Mouse (Mus musculus): Measurements from ENCODE around the gene Ccdc27.

Ccdc27 gene

DNA sequence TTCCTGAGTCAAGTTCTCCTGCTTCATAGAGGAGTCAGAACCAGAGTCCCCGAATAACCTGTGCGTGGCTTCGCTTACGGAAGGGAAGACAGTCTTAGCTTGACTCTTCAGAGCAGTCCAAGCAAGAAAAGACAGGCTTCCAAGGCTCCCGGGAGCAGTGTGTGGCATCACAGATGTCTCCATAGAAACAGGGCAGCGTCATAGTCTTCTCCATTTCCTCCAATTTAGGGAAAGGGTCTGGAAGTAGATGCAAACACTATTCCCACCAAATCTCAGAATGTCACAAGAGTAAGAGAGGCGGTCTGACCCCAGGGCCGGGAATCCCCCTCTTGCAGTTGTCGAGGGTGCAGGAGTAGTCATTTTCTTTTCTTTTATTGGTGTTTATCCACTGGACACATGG is at the start of gene Ccdc27:
TSS of gene Ccdc27 (minus strand) at position 101 of the 400 bp plus-strand sequence.
- no peak for DNase-seq (ENCODE audit: low spot score)

GRCm38 (mm10) chr4:154091356-154091755 is 48.9 kb upstream of the Ccdc27 start:
- no peak for DNase-seq (ENCODE audit: low spot score)

DNA sequence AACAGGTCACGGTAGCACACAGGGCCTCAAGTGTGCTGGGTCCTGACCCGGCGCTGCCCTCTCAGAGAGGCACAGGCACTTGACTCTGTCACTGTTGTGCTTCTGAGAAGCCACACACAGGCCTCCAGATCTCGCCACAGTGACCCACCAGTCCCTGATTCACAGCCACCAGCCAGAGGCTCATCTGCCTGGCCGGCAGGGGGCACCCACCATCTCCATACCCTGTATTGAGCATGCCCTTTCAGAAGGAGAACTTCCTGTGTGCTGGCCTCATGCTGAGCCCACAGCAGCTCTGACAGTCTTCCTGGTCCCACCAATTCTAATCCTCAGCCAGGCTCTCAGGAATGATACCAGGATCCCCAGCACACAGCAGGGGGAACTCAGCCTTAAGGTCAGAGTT is 46.7 kb upstream of the Ccdc27 start:
- no peak for DNase-seq (ENCODE audit: low spot score)

GRCm38 (mm10) chr4:154086436-154086835 is 44.0 kb upstream of the Ccdc27 start:
- DNase-seq (ENCODE audit: low spot score) = no peak

DNA sequence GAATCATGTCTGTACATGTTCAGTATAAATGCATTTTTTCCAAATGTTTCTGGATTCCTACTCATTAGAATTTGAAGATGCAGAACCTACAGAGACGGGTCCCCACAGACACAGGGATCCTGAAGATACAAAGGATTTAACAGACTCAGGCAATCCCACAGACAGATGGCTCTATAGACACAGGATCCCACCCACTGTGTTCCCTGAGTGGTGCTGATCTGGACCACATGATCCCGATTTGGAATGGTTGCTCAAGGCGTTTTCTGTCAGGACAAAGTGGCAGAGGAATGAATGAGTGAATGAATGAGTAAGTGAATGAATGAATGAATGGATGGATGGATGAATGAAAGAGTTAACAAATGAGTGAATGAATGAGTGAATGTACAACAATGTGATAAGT is 43.4 kb upstream of the Ccdc27 start:
- DNase-seq (ENCODE audit: low spot score) = no peak

GRCm38 (mm10) chr4:154081974-154082373 is 39.5 kb upstream of the Ccdc27 start:
- DNase-seq (ENCODE audit: low spot score) = no peak

DNA sequence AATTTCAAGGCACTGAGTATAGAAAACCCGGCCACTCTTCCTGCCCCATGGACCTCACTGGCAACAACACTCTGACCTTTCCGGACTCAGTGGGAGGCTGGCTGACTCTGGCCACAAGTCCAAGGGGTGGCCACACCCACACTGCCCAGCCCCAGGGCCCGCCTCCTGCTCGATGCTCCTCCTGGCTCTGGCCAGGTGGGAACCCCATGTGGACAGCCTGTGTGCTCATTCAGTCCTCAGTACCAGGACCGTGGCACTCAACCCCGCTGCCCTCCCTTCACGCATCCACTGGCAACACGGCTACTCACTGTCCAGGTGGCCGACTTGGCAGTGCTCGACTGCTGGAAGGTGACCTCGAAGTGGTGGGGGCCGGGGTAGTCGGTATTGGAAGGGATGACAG is 38.5 kb upstream of the Ccdc27 start:
- no peak for DNase-seq (ENCODE audit: low spot score)

DNA sequence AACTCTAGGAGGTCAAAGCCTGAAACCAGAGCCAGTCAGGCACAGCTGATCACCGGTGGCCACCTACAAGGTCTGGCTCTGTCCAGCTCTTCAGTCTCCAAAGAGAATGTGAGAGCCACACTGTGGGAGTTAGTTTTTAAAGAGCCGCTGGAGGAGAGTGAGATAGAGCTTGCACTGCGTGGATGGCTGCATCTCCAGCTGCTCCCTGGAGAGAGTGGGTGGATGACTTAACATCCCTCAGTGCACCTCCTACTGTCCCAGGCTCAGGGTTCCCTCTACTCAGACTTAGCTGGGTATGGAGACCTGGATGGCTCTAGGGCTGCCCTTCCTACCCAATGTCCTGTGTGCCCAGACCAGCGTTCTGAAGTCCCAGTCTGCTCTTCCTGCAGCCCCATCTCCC is 37.7 kb upstream of the Ccdc27 start:
- no peak for DNase-seq (ENCODE audit: low spot score)

DNA sequence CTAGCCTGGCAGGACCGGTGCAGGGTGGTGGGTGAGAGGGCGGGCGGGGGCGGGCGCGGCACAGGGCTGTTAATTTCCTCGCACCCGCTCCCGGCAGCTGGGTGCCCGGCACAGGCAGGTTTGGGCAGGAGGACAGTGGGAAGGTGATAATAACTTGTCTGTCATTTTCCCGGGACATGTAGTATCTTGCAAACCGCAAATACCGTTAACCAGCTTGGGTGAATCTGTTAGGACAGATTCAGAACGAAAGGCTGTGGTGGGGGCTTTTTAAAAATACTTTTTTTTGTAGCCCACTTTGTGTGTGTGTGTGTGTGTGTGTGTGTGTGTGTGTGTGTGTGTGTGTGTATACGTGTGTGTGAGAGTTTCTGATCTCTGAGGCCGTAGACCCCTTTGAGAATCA is 29.5 kb upstream of the Ccdc27 start:
- DNase-seq (ENCODE audit: low spot score) = no peak

- no peak for DNase-seq (ENCODE audit: low spot score)
Observed at GRCm38 (mm10) chr4:154071521-154071920, 29.0 kb upstream of the Ccdc27 start.

DNA sequence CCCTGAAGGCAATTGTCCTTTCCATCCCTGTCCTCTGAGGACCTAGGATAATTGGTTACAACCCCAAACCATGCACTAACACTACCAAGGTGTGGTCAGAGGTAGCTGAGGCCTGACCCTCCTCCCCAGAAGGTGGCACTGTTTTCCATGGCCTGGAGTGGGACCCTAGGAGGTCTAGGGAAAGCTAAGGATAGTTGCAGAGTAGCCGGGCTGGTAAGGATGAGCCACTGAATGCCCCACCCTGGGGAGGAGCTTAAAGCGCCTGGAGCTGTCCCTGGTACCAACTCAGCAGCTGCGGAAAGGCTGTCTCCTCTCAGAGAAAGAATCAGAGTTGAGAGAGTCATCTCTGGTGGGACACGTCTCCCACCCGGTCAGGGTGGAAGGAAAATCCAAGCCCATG is 28.4 kb upstream of the Ccdc27 start:
- DNase-seq (ENCODE audit: low spot score) = no peak

DNA sequence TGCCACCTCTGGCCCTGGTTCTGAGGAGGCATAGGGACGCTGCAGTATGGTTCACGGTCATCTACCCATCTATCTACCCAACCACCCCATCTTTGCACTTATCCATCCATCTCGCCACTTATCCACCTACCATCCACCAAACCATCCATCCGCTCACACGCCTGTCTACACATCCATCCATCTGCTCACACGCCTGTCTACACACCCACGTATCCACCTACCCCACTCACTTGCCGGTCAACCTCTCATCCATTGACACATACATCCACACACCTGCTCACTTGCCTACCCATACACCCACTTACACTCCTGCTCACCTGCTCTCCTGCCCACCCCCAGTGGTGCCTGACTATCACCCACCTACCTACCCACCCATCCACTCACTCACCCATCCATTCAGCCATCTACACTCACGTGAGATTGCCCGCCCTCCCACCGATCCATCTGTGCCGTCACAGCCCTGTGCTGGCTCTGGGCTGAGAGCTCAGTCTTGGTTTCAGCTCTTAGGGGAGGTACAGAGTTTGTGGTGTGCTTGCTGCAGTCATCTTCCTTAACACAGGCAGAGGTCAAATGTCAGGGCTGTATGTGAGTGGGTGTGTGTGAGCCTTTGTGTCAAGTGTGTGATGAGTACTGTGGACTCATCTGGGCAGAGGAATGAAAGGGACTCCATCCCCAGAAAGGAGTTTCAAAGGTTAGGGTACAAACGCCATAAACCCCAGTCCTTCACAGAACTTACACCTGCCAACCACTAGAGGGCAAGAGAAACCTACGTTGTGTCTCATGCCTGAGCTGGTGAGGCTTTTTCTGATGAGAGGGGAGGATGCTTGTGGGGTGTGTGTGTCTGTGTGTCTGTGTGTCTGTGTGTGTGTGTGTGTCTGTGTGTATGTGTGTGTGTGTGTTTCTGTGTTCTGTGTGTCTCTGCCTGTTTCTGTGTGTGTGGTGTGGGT is 22.6 kb upstream of the Ccdc27 start:
- DNase-seq (ENCODE audit: low spot score) = no peak

DNA sequence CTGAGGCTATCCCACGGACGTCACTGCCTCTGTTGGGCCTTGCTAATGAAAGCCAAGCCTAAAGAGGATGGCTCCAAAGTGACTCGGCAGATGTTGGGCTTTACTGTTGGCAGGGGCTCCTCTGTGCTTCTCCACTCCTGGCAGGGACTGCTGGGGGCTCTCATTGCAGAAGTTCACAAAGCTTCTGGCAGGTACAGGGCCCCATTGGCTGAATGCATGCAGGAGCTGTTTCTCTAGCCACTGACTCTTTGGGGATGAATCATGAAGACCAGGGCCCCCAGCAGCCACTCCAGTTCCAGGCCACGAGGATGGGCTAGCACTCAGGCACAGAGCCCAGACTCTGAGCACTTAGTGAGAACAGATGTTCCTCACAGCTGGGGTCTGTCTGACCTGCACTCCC is 15.2 kb upstream of the Ccdc27 start:
- no peak for DNase-seq (ENCODE audit: low spot score)

DNA sequence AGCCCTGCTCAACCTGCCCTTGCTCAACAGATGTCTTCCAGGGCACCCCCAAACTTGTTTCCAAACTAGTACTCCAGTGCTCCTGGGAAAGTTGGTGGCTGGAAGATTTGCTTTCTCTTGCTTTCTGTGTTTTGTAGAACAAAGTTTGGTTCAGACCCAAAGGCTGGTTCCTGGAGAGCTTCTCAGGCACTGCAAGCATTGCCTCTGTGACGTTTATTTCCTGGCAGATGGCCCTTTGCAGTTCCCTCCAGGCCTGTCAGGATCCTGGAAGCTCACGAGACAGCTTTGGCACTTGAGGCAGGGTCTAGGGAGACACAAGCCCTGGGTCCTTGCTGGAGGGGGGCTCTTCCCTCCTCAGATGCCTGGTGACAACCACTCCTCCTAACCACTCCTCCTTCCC is 14.2 kb upstream of the Ccdc27 start:
- DNase-seq (ENCODE audit: low spot score) = no peak

DNA sequence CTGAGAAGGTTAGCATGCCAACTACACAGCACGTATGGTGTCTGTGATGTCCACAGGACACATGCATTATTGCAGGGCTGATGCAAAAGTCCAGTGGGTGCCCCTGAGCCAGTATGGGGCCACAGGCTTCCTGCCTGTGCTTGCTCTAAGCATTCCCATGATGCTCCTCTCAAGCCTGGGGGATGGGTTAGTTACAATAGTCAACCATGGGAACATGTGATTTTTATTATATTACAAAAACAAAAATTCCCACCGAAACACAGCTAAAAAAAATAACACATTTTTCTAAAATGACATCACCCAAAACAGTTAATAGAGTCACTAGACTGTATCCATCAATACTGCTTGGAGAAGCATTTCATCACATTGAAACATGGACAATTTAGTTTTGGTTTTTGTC is 13.6 kb upstream of the Ccdc27 start:
- no peak for DNase-seq (ENCODE audit: low spot score)

DNA sequence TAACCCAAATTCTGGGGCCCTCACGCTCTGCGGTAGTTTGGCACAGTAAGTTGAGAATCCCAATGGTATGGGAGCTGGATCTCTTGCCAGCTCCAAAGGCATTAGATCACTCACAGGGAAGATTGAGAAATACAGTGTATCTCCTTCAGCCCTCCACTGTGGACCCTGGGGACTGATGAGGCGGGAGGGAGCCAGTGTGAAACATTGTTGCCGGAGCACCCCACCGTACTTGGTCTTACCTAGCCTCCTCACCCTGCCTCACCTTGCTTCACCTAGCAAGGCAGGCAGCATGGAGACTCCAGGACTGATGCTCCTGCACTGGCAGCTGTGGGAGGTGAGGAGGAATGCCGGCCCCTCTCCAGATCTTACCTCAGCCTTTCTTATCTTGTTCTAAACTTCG is 13.0 kb upstream of the Ccdc27 start:
- DNase-seq (ENCODE audit: low spot score) = no peak

GRCm38 (mm10) chr4:154053065-154053464 is 10.6 kb upstream of the Ccdc27 start:
- DNase-seq (ENCODE audit: low spot score) = no peak

DNA sequence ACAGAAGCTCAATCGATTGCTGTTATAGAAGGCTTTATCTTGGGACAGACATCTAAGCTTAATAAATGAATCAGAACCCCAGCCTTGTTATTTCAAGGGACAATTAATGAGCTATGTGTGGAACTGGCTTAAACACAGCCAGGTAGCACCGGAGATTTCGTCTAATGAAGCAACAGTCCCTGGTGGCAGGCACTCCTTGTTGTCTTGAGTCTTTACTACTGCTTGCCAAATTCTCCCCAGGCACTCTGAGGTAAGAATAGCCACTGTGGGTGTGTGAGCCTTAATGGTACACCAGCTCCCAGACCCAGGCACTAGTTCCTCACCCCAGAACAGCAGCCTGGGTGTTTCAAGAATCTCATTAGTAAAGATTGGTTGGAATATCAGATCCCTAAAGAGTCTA is 8.9 kb upstream of the Ccdc27 start:
- no peak for DNase-seq (ENCODE audit: low spot score)

DNA sequence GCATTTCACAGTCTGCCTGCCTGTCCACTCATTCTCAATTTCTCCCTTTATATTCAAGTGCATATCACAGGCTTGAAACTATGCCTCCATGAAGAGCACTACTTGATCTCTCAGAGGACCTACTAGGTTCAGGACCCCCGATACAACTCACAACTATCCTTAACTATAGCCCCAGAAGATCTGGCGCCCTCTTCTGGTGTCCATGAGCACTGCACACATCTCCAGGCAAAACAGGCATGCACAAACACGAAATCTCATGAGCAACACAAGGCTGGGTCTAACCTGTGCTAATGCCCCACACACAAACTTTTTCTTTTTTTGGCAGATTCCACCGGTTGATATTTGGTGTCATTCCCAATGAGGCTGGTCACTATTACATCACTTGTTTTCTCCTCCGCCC is 3.4 kb upstream of the Ccdc27 start:
- DNase-seq (ENCODE audit: low spot score) = no peak

- no peak for DNase-seq (ENCODE audit: low spot score)
Observed at GRCm38 (mm10) chr4:154037123-154037522, 5.4 kb downstream of the Ccdc27 start.

- DNase-seq (ENCODE audit: low spot score) = no peak
Observed at GRCm38 (mm10) chr4:154028646-154029045, 13.8 kb downstream of the Ccdc27 start.

DNA sequence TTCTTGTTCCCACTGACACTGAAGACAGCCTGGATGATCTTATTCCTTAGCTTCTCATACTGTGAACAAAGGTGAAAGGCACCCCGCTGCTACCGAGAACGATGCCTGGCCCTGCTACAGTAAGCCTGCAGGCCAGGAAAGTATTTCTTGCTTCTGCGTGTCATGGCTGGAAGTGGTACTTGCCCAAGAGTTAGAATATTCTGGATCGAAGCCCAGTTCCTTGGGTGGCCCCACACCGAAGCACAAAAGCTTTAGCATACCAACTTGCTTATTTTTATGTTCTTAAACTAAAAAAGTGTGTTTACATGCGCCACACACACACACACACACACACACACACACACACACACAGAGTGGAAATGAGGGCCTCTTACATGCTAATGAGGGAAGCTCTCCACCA is 14.4 kb downstream of the Ccdc27 start:
- no peak for DNase-seq (ENCODE audit: low spot score)

GRCm38 (mm10) chr4:154026441-154026761 is 16.1 kb downstream of the Ccdc27 start:
- DNase-seq (ENCODE audit: low spot score) = no peak
